Mouse (Mus musculus) heart, adult 2 months (tissue): ENCODE data around the gene Clint1.

Source experiments
- CTCF ChIP-seq: fragments of 200-600 bp; IDR thresholded peaks from 2 replicates; pipeline ENCODE4 v1.8.1; 2022; ENCODE audit warnings: antibody characterized with exemption, mild to moderate bottlenecking, moderate library complexity
- POLR2A ChIP-seq: fragments of 200-500 bp; IDR thresholded peaks from 2 replicates; pipeline ENCODE4 v1.6.1; 2011; ENCODE audit warnings: mild to moderate bottlenecking, low read depth, low read length, control low read depth; ENCODE audit not compliant: insufficient read depth

- no peak for TF ChIP-seq POLR2A
- TF ChIP-seq CTCF = no peak
These were observed 36.7 kb downstream of the Clint1 start for GRCm38 (mm10) chr11:45888471-45889030.
